ENCODE assay signal across 8 mouse cellular contexts in genomic region chr2:168206725-168207644, GRCm38 (mm10). TPM values are rescaled to one million over a fixed set of nuclear protein-coding genes. Genes with fewer than 3 reads are reported as not detected.
DNase-seq lines count a peak whose midpoint lies in the region; ATAC-seq and TF ChIP-seq lines count a peak whose summit lies in the region.

Gene Adnp, minus strand, starts transcription at chr2:168207112.

- H3K9me3 ChIP-seq in erythroblast, embryonic 14.5 days (ENCODE audit: control insufficient read depth, low read length), result no peaks in the 10 kb centered on the region
- no peaks in the 10 kb centered on the region; the same call in 1 of the 2 replicates for H3K9me3 ChIP-seq in heart, embryonic 11.5 days (replicated peaks; ENCODE audit: control insufficient read depth, low read length)
- no peaks in the 10 kb centered on the region for H3K9me3 ChIP-seq in kidney, embryonic 16.5 days (ENCODE audit: low read length)

- H3K36me3 ChIP-seq in C2C12 (ENCODE audit: control insufficient read depth, insufficient read depth) (peaks cover 73% of the 10 kb centered on the region), myocyte (ENCODE audit: control insufficient read depth, insufficient read depth) (peaks cover 50% of the 10 kb centered on the region)
- H3K36me3 ChIP-seq in erythroblast, embryonic 14.5 days (ENCODE audit: control insufficient read depth), result peaks cover 80% of the 10 kb centered on the region
- H3K36me3 ChIP-seq in heart, embryonic 11.5 days (ENCODE audit: control insufficient read depth, insufficient read depth, low read length), result peaks cover 9% of the 10 kb centered on the region
- H3K36me3 ChIP-seq in kidney, embryonic 16.5 days (ENCODE audit: insufficient read depth, low read length), result peaks cover 40% of the 10 kb centered on the region
- peaks cover 31% of the 10 kb centered on the region for H3K36me3 ChIP-seq in liver, adult 2 months (ENCODE audit: control insufficient read depth, insufficient read depth, low read length)
- H3K36me3 ChIP-seq in splenic B cell, adult 2 months (ENCODE audit: control insufficient read depth, insufficient read depth, low read length, poor library complexity, severe bottlenecking), result peaks cover 8% of the 10 kb centered on the region

- TF ChIP-seq POLR2A in brain, embryonic 14.5 days (IDR thresholded peaks at IDR 0.05; ENCODE audit: borderline replicate concordance, extremely low read depth, insufficient read depth, insufficient read length, poor library complexity, severe bottlenecking), result no peak; the same call in 1 of the 2 replicates
- TF ChIP-seq POLR2A in liver, adult 2 months (IDR thresholded peaks at IDR 0.05; ENCODE audit: extremely low read depth, insufficient read depth, low read length), result 0 out of 2 replicates have a peak, but pooled peaks have one; percentile 45
- peak; percentile 20 for TF ChIP-seq POLR2A in myocyte (IDR thresholded peaks at IDR 0.05; ENCODE audit: insufficient read length, low read depth)

- peaks cover 44% of the 10 kb centered on the region for H3K79me3 ChIP-seq in C2C12 (ENCODE audit: low read depth)

- H3ac ChIP-seq in C2C12 (ENCODE audit: control insufficient read depth, insufficient read length, low read depth), result peak within 1 kb of the TSS; percentile 95
- H3ac ChIP-seq in myocyte (ENCODE audit: control insufficient read depth, insufficient read length), result peak within 1 kb of the TSS; percentile 100

- WGBS in heart, embryonic 11.5 days (ENCODE audit: insufficient replicate concordance), result 1% methylated on average over 40 of the region's 89 CpGs
- WGBS in kidney, embryonic 16.5 days, result under 1% methylated on average over 45 of the region's 89 CpGs
- WGBS in liver, adult 2 months, result 1% methylated on average over 84 of the region's 89 CpGs

- peak within 1 kb of the TSS; percentile 62 for H3K4me2 ChIP-seq in heart, embryonic 11.5 days
- peak within 1 kb of the TSS; percentile 62 for H3K4me2 ChIP-seq in kidney, embryonic 16.5 days (replicated peaks; ENCODE audit: low read depth, low read length)
- H3K4me2 ChIP-seq in myocyte (ENCODE audit: low read depth), result peak within 1 kb of the TSS; percentile 89

- peak; percentile 87 for TF ChIP-seq CTCF in C2C12 (IDR thresholded peaks at IDR 0.05; ENCODE audit: control insufficient read depth, insufficient read depth, insufficient read length)
- peak; percentile 73 for TF ChIP-seq CTCF in brain, embryonic 14.5 days (IDR thresholded peaks at IDR 0.05; ENCODE audit: borderline replicate concordance, extremely low read depth, insufficient read depth, insufficient read length)
- TF ChIP-seq CTCF in liver, adult 2 months (IDR thresholded peaks at IDR 0.05; ENCODE audit: low read depth, low read length), result peak; percentile 74

- peak within 1 kb of the TSS; percentile 74 for H3K4me3 ChIP-seq in C2C12 (ENCODE audit: insufficient read depth, poor library complexity, severe bottlenecking)
- peak within 1 kb of the TSS; percentile 97 for H3K4me3 ChIP-seq in erythroblast, embryonic 14.5 days (replicated peaks)
- peak within 1 kb of the TSS; percentile 100 for H3K4me3 ChIP-seq in heart, embryonic 11.5 days (ENCODE audit: low read depth, low read length)
- peak within 1 kb of the TSS; percentile 85 for H3K4me3 ChIP-seq in kidney, embryonic 16.5 days (ENCODE audit: low read length)
- peak within 1 kb of the TSS; percentile 98 for H3K4me3 ChIP-seq in liver, adult 2 months (ENCODE audit: insufficient read depth, low read depth, low read length)
- H3K4me3 ChIP-seq in myocyte, result peak within 1 kb of the TSS; percentile 77

- H3K27ac ChIP-seq in heart, embryonic 11.5 days (ENCODE audit: low read depth, low read length), result peak within 1 kb of the TSS; percentile 99
- H3K27ac ChIP-seq in kidney, embryonic 16.5 days (ENCODE audit: low read length), result peak within 1 kb of the TSS; percentile 98
- H3K27ac ChIP-seq in liver, adult 2 months (replicated peaks; ENCODE audit: insufficient read depth, low read depth, low read length), result peak within 1 kb of the TSS; percentile 95

- H3K79me2 ChIP-seq in C2C12 (ENCODE audit: control insufficient read depth, insufficient read depth) (peaks cover 48% of the 10 kb centered on the region), myocyte (ENCODE audit: control insufficient read depth, insufficient read depth) (peaks cover 42% of the 10 kb centered on the region)
- H3K79me2 ChIP-seq in liver, adult 2 months (ENCODE audit: control insufficient read depth, insufficient read depth, low read length), result peaks cover 28% of the 10 kb centered on the region

- peak; percentile 98 for DNase-seq in brain, embryonic 14.5 days (ENCODE audit: low read depth)
- peak; percentile 80 for DNase-seq in liver, adult 2 months (ENCODE audit: extremely low read depth, low read depth, low spot score)
- peak; percentile 98 for DNase-seq in splenic B cell, adult 2 months (ENCODE audit: low read depth, low spot score)

- peak within 1 kb of the TSS; percentile 100 for H3K9ac ChIP-seq in heart, embryonic 11.5 days (ENCODE audit: low read depth, low read length)
- H3K9ac ChIP-seq in kidney, embryonic 16.5 days (replicated peaks; ENCODE audit: low read length), result peak within 1 kb of the TSS; percentile 100
- H3K9ac ChIP-seq in liver, adult 2 months (ENCODE audit: low read depth, low read length), result peak within 1 kb of the TSS; percentile 100

- peaks cover 39% of the 10 kb centered on the region for H3K4me1 ChIP-seq in erythroblast, embryonic 14.5 days (ENCODE audit: control insufficient read depth)
- peaks cover 4% of the 10 kb centered on the region for H3K4me1 ChIP-seq in heart, embryonic 11.5 days (ENCODE audit: control insufficient read depth, insufficient read depth, low read length)
- H3K4me1 ChIP-seq in kidney, embryonic 16.5 days (ENCODE audit: insufficient read depth, low read length), result peaks cover 19% of the 10 kb centered on the region
- H3K4me1 ChIP-seq in liver, adult 2 months (ENCODE audit: control insufficient read depth, insufficient read depth, low read length), result peaks cover 18% of the 10 kb centered on the region

- H3K27me3 ChIP-seq in C2C12 (ENCODE audit: control insufficient read depth, insufficient read depth, insufficient read length) (no peaks in the 10 kb centered on the region), myocyte (ENCODE audit: control insufficient read depth, insufficient read depth, insufficient read length) (no peaks in the 10 kb centered on the region)
- H3K27me3 ChIP-seq in erythroblast, embryonic 14.5 days (ENCODE audit: control insufficient read depth), result no peaks in the 10 kb centered on the region
- H3K27me3 ChIP-seq in heart, embryonic 11.5 days (ENCODE audit: control insufficient read depth, insufficient read depth, low read length), result no peaks in the 10 kb centered on the region
- H3K27me3 ChIP-seq in kidney, embryonic 16.5 days (ENCODE audit: insufficient read depth, low read length), result no peaks in the 10 kb centered on the region
- no peaks in the 10 kb centered on the region for H3K27me3 ChIP-seq in liver, adult 2 months (ENCODE audit: control insufficient read depth, insufficient read depth, low read length)
- H3K27me3 ChIP-seq in splenic B cell, adult 2 months (ENCODE audit: control insufficient read depth, insufficient read depth, low read length, poor library complexity, severe bottlenecking), result no peaks in the 10 kb centered on the region

- ATAC-seq in heart, embryonic 11.5 days (replicated peaks; ENCODE audit: insufficient number of reproducible peaks, low FRiP score, low TSS enrichment), result peak; percentile 86
- peak; percentile 94 for ATAC-seq in kidney, embryonic 16.5 days (ENCODE audit: low FRiP score, low TSS enrichment)

TF ChIP-seq in C2C12, 6 proteins besides CTCF, POLR2A, EP300 and RAD21:
- TF ChIP-seq MAX (IDR thresholded peaks at IDR 0.05) (peak; percentile 65), USF1 (IDR thresholded peaks at IDR 0.05; ENCODE audit: low read depth) (no peak), MYOD1 (IDR thresholded peaks at IDR 0.05; ENCODE audit: control insufficient read depth, insufficient read length, low read depth) (peak; percentile 13)

TF ChIP-seq in myocyte, 11 proteins besides CTCF, POLR2A, EP300 and RAD21:
- TF ChIP-seq E2F4 (IDR thresholded peaks at IDR 0.05; ENCODE audit: insufficient read depth) (no peak), CEBPB (IDR thresholded peaks at IDR 0.05; ENCODE audit: insufficient read depth, poor library complexity, severe bottlenecking) (no peak), REST (IDR thresholded peaks at IDR 0.05; ENCODE audit: insufficient read depth, insufficient read length) (no peak), MYOD1 (IDR thresholded peaks at IDR 0.05; ENCODE audit: control insufficient read depth in 1 of 3, insufficient read length in 2 of 3, low read depth in 2 of 3) (peak in 2 of 3 experiments; percentile 51), MAX (IDR thresholded peaks at IDR 0.05; ENCODE audit: low read depth) (no peak), TCF12 (IDR thresholded peaks at IDR 0.05; ENCODE audit: insufficient read depth, poor library complexity, severe bottlenecking) (no peak), TCF3 (IDR thresholded peaks at IDR 0.05; ENCODE audit: insufficient read length, low read depth) (no peak), MYOG (IDR thresholded peaks at IDR 0.05; ENCODE audit: control insufficient read depth in 1 of 3, insufficient read depth in 1 of 3, insufficient read length in 2 of 3, low read depth in 2 of 3) (peak in 2 of 3 experiments; percentile 26 to 66), POLR2AphosphoS2 (IDR thresholded peaks at IDR 0.05; ENCODE audit: insufficient read length, low read depth) (peak; percentile 70), USF1 (IDR thresholded peaks at IDR 0.05; ENCODE audit: low read depth) (peak; percentile 26), SRF (IDR thresholded peaks at IDR 0.05; ENCODE audit: control insufficient read depth, insufficient read length, low read depth) (peak; percentile 42)

RNA-seq across cellular contexts. Expression of gene Adnp, which starts in this region (rescaled TPM):
- polyA plus RNA-seq in C2C12 (2012; fragmentation: generic; extraction: Trizol) (7.3 TPM), myocyte (2012; fragmentation: generic; extraction: Trizol) (8.2 TPM)
- 86.0 and 115 TPM in 2 replicates for polyA plus RNA-seq in brain, embryonic 14.5 days (2012; rRNA removed)
- 0.53 and 0.71 TPM in 2 replicates for polyA plus RNA-seq in erythroblast, embryonic 14.5 days (2012)
- polyA plus RNA-seq in heart, embryonic 11.5 days (2014; fragmentation: Nextera tagmentation; extraction: Ambion mirVana), result 5.5 and 6.1 TPM in 2 replicates
- 1.3 and 2.3 TPM in 2 replicates for polyA plus RNA-seq in kidney, embryonic 16.5 days (2015; fragmentation: Nextera tagmentation; extraction: Ambion mirVana)
- total RNA-seq in liver, adult 2 months (2014; rRNA removed), result 1.4 and 6.4 TPM in 2 replicates
- 4.6 and 6.8 TPM in 2 replicates for polyA plus RNA-seq in liver, adult 2 months (2012; rRNA removed)

Comparison
In these comparisons a context has a peak if more than half of its experiments do, and no peak if none do; other contexts are left out.
1. Peak in every context shown above with its lines: DNase-seq, ATAC-seq, H3K4me3 ChIP-seq and H3K27ac ChIP-seq.